Mouse (Mus musculus): ENCODE measurements around the gene Gapdh. TPM values are rescaled to one million over a fixed set of nuclear protein-coding genes. Genes with fewer than 3 reads are reported as not detected.
"Not testable (repeated sequence)": the region's sequence is repeated elsewhere in the genome, so short reads cannot be mapped to it uniquely, and the experiment has no call there.

Gene Gapdh
- polyA plus RNA-seq, 1 experiment from 2014 or later, result 1,850 TPM

GRCm38 (mm10) chr6:125164672-125165327 lies 1.5 kb downstream of the Gapdh start:
- under 1% methylated on average over 25 of the region's 39 CpGs for WGBS
- no peaks in the 10 kb centered on the region for H3K27me3 ChIP-seq (replicated peaks; ENCODE audit: control insufficient read depth, insufficient read depth, low read length)
- DNase-seq (ENCODE audit: low spot score) (peak; percentile 87), ATAC-seq (ENCODE audit: low read depth) (no peak; the same call in 1 of the 2 replicates)
- peaks cover 22% of the 10 kb centered on the region for H3K4me1 ChIP-seq (ENCODE audit: control insufficient read depth, insufficient read depth, low read length)
- H3K27ac ChIP-seq (replicated peaks; ENCODE audit: low read depth, low read length), result peak overlapping the region; percentile 91
- peak overlapping the region; percentile 94 for H3K4me2 ChIP-seq (ENCODE audit: low read depth, low read length)
- H3K9me3 ChIP-seq (ENCODE audit: control insufficient read depth, low read length), result no peaks in the 10 kb centered on the region
- H3K9ac ChIP-seq (ENCODE audit: low read depth, low read length), result peak overlapping the region; percentile 95
- peak overlapping the region; percentile 70 for H3K4me3 ChIP-seq (ENCODE audit: low read depth, low read length)
- peaks cover 66% of the 10 kb centered on the region for H3K36me3 ChIP-seq (ENCODE audit: control insufficient read depth, insufficient read depth, low read length)

GRCm38 (mm10) chr6:125163801-125164657 lies 2.2 kb downstream of the Gapdh start:
- Histone ChIP-seq H3K36me3 (ENCODE audit: control insufficient read depth, insufficient read depth, low read length) (peaks cover 66% of the 10 kb centered on the region), H3K27me3 (replicated peaks; ENCODE audit: control insufficient read depth, insufficient read depth, low read length) (no peaks in the 10 kb centered on the region), H3K4me2 (ENCODE audit: low read depth, low read length) (peak overlapping the region; percentile 94), H3K9me3 (ENCODE audit: control insufficient read depth, low read length) (no peaks in the 10 kb centered on the region), H3K4me3 (ENCODE audit: low read depth, low read length) (peak overlapping the region; percentile 70), H3K9ac (ENCODE audit: low read depth, low read length) (peak overlapping the region; percentile 95), H3K27ac (replicated peaks; ENCODE audit: low read depth, low read length) (peak overlapping the region; percentile 91), H3K4me1 (ENCODE audit: control insufficient read depth, insufficient read depth, low read length) (peaks cover 22% of the 10 kb centered on the region)
- ATAC-seq (ENCODE audit: low read depth) (no peak), DNase-seq (ENCODE audit: low spot score) (peak; percentile 38)
- 3% methylated on average over 20 of the region's 20 CpGs for WGBS

- not testable (repeated sequence) for H3K27ac ChIP-seq (replicated peaks; ENCODE audit: low read depth, low read length); H3K9ac ChIP-seq (ENCODE audit: low read depth, low read length); ATAC-seq (ENCODE audit: low read depth); H3K27me3 ChIP-seq (replicated peaks; ENCODE audit: control insufficient read depth, insufficient read depth, low read length); H3K4me2 ChIP-seq (ENCODE audit: low read depth, low read length); H3K4me3 ChIP-seq (ENCODE audit: low read depth, low read length); DNase-seq (ENCODE audit: low spot score); H3K9me3 ChIP-seq (ENCODE audit: control insufficient read depth, low read length)
- peaks cover 22% of the 10 kb centered on the region for H3K4me1 ChIP-seq (ENCODE audit: control insufficient read depth, insufficient read depth, low read length)
- 74% methylated on average over 10 of the region's 16 CpGs for WGBS
- H3K36me3 ChIP-seq (ENCODE audit: control insufficient read depth, insufficient read depth, low read length), result peaks cover 61% of the 10 kb centered on the region
Observed at GRCm38 (mm10) chr6:125162615-125163305, 3.5 kb downstream of the Gapdh start.

- WGBS, result 50% methylated on average over 1 of the region's 5 CpGs
Observed at GRCm38 (mm10) chr6:125161971-125162370, 4.3 kb downstream of the Gapdh start.

GRCm38 (mm10) chr6:125160854-125161760 lies 5.2 kb downstream of the Gapdh start:
- Histone ChIP-seq H3K9me3 (ENCODE audit: control insufficient read depth, low read length) (no peaks in the 10 kb centered on the region), H3K9ac (ENCODE audit: low read depth, low read length) (peak overlapping the region; percentile 25; the same call in 1 of the 2 replicates), H3K4me1 (ENCODE audit: control insufficient read depth, insufficient read depth, low read length) (peaks cover 7% of the 10 kb centered on the region), H3K4me3 (ENCODE audit: low read depth, low read length) (no peak overlapping the region), H3K4me2 (ENCODE audit: low read depth, low read length) (no peak overlapping the region), H3K27ac (replicated peaks; ENCODE audit: low read depth, low read length) (peak overlapping the region; percentile 67; the same call in 1 of the 2 replicates), H3K36me3 (ENCODE audit: control insufficient read depth, insufficient read depth, low read length) (peaks cover 57% of the 10 kb centered on the region), H3K27me3 (replicated peaks; ENCODE audit: control insufficient read depth, insufficient read depth, low read length) (no peaks in the 10 kb centered on the region)
- WGBS, result 14% methylated on average over 22 of the region's 22 CpGs
- ATAC-seq (ENCODE audit: low read depth) (no peak), DNase-seq (ENCODE audit: low spot score) (peak; percentile 83)

More at GRCm38 (mm10) chr6:125161971-125162370, 4.3 kb downstream of the Gapdh start:
- H3K4me3 ChIP-seq (ENCODE audit: low read depth, low read length); H3K27ac ChIP-seq (replicated peaks; ENCODE audit: low read depth, low read length); H3K9me3 ChIP-seq (ENCODE audit: control insufficient read depth, low read length); ATAC-seq (ENCODE audit: low read depth); H3K27me3 ChIP-seq (replicated peaks; ENCODE audit: control insufficient read depth, insufficient read depth, low read length); H3K4me2 ChIP-seq (ENCODE audit: low read depth, low read length); H3K9ac ChIP-seq (ENCODE audit: low read depth, low read length): not testable (repeated sequence)
- peak; percentile 77 for DNase-seq (ENCODE audit: low spot score)
- Histone ChIP-seq H3K36me3 (ENCODE audit: control insufficient read depth, insufficient read depth, low read length) (peaks cover 57% of the 10 kb centered on the region), H3K4me1 (ENCODE audit: control insufficient read depth, insufficient read depth, low read length) (peaks cover 14% of the 10 kb centered on the region)

- Histone ChIP-seq H3K4me2 (ENCODE audit: low read depth, low read length) (no peak overlapping the region), H3K4me3 (ENCODE audit: low read depth, low read length) (no peak overlapping the region), H3K27me3 (replicated peaks; ENCODE audit: control insufficient read depth, insufficient read depth, low read length) (no peaks in the 10 kb centered on the region), H3K4me1 (ENCODE audit: control insufficient read depth, insufficient read depth, low read length) (peaks cover 7% of the 10 kb centered on the region; the same call in 1 of the 2 replicates), H3K9me3 (ENCODE audit: control insufficient read depth, low read length) (no peaks in the 10 kb centered on the region), H3K9ac (ENCODE audit: low read depth, low read length) (no peak overlapping the region), H3K36me3 (ENCODE audit: control insufficient read depth, insufficient read depth, low read length) (peaks cover 61% of the 10 kb centered on the region), H3K27ac (replicated peaks; ENCODE audit: low read depth, low read length) (peak overlapping the region; percentile 33; the same call in 1 of the 2 replicates)
- ATAC-seq (ENCODE audit: low read depth) (no peak), DNase-seq (ENCODE audit: low spot score) (no peak)
- WGBS, result 57% methylated on average over 10 of the region's 10 CpGs
Observed at GRCm38 (mm10) chr6:125160558-125160853, 5.8 kb downstream of the Gapdh start.

DNA sequence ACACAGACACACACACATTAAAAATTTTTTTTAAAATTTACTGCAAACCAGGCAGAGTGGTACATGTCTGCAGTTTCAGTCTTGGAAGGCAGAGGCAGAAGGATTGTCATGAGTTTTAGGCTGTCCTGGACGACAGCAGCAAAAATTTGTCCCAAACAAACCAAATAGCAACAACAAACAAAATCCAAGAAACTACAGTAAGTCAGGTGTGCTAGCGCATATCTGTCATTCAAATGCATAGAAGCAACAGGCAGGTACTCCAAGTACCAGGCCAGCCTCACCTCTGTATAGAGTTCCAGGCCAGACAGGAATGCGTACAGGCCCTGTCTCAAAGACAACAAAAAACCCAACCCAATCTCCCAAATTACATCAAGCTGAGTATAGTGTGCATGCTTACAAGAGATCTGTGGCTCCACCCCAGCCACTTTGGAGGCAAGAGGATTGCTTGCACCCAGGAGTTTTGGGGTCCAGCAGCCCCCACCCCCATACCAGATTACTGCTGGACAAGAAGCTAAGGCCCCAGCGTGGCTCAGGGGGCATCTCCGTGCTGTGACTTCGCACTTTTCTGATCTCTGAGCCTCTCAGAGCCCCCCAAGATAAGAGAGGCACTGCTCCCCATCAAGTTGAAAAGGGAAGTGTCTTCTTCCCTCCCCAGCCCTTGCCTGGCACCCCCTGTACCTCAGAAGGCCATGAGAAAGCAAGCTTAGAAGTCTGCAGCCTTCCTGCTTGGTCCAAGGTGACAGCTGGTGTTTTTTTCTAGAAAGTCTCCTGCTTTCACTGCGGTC lies 6.3 kb downstream of the Gapdh start:
- no peak overlapping the region for H3K4me2 ChIP-seq (ENCODE audit: low read depth, low read length)
- ATAC-seq (ENCODE audit: low read depth), result no peak
- no peaks in the 10 kb centered on the region for H3K9me3 ChIP-seq (ENCODE audit: control insufficient read depth, low read length)
- 77% methylated on average over 7 of the region's 7 CpGs for whole genome bisulfite sequencing
- no peak overlapping the region for H3K4me3 ChIP-seq (ENCODE audit: low read depth, low read length)
- peak overlapping the region; percentile 33; the same call in 1 of the 2 replicates for H3K27ac ChIP-seq (replicated peaks; ENCODE audit: low read depth, low read length)
- H3K36me3 ChIP-seq (ENCODE audit: control insufficient read depth, insufficient read depth, low read length), result peaks cover 66% of the 10 kb centered on the region
- H3K9ac ChIP-seq (ENCODE audit: low read depth, low read length), result no peak overlapping the region
- H3K4me1 ChIP-seq (ENCODE audit: control insufficient read depth, insufficient read depth, low read length), result peaks cover 7% of the 10 kb centered on the region; the same call in 1 of the 2 replicates
- DNase-seq (ENCODE audit: low spot score), result no peak
- H3K27me3 ChIP-seq (replicated peaks; ENCODE audit: control insufficient read depth, insufficient read depth, low read length), result no peaks in the 10 kb centered on the region
